Mouse (Mus musculus) macrophage (primary cell): Measurements from ENCODE around the gene C330021F23Rik. TPM values are rescaled to one million over a fixed set of nuclear protein-coding genes. Genes with fewer than 3 reads are reported as not detected.

Experiments
- H3K27ac ChIP-seq: fragments of 350-480 bp; formaldehyde crosslinking; 2 replicates; pipeline ENCODE4 v1.9.0; 2021
- H3K36me3 ChIP-seq: fragments of 350-480 bp; formaldehyde crosslinking; 2 replicates; pipeline ENCODE4 v1.9.0; 2021; ENCODE audit errors: inconsistent target
- H3K4me3 ChIP-seq: fragments of 350-480 bp; formaldehyde crosslinking; 2 replicates; pipeline ENCODE4 v1.9.0; 2021; ENCODE audit errors: inconsistent target
- H3K79me2 ChIP-seq: fragments of 350-480 bp; formaldehyde crosslinking; 2 replicates; pipeline ENCODE4 v1.9.0; 2021; ENCODE audit errors: inconsistent target
- WGBS: methylation state at CpG from one replicate; pipeline ENCODE4 v1.1.7; 2026; ENCODE audit warnings: inconsistent platforms; ENCODE audit not compliant: missing documents; 5-methylcytosine and 5-hydroxymethylcytosine counted together
- polyA plus RNA-seq: library from polyadenylated mRNA; stranded (reverse); fragments of 250-400 nt; gene quantifications from 3 replicates; pipeline ENCODE4 v1.2.4, GENCODE M21; 2018; ENCODE audit warnings: inconsistent platforms
- total RNA-seq, 78 experiments: library from RNA; depleted of rRNA; stranded (reverse); fragments of 250-400 nt; gene quantifications; 1 replicate in 9 of 78; 2 replicates in 24 of 78; 3 replicates in 43 of 78; 4 replicates in 2 of 78; pipeline ENCODE4 v1.2.4; 2018; ENCODE audit warnings: inconsistent platforms in 56 of 78

Gene C330021F23Rik
- not detected for total RNA-seq (2018; cell fraction: chromatin; rRNA removed)
- not detected for total RNA-seq (2018; cell fraction: cytosol; rRNA removed)
- not detected for total RNA-seq (2018; cell fraction: nucleus; rRNA removed)
- not detected in 3 replicates for polyA plus RNA-seq

DNA sequence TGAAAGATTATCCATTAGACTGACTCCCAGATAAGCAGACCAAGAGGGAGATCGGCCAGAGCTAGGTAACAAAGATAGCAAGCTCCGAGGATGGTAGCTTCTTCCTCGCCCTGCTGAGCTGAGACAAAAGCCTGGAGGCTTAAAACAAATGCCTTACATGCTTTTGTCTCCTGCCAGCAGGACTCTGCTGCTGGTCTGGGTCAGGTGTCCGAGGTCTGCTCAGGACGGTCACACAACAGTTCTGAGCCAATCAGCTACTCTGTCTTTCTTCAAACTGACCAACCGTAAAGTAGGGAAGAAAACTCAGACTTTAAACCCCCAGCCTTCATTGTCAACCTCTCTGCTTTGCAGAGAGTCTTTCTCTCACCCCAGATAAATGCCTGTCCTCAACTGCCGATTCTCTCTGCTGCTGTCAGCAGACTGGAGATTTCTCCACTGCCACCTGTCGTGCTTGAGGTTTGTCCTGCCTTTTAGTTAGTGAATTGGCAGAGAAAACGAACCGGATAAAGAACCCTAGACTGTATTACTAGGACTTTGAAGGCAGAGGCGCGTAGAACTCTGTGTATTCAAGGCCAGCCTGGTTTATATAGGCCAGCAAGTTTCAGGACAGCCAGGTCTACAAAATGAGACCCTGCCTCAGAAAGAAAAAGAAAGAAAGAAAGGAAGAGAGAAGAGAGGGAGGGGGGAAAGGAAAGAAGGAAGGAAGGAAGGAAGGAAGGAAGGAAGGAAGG lies at the start of gene C330021F23Rik:
TSS of gene C330021F23Rik (plus strand) at position 350 of the 731 bp plus-strand sequence.
- 59% methylated on average over 12 of the region's 12 CpGs for WGBS
- Histone ChIP-seq H3K4me3 (no peak within 1 kb of the TSS), H3K27ac (no peak within 1 kb of the TSS), H3K36me3 (no peaks in the 10 kb centered on the region), H3K79me2 (no peaks in the 10 kb centered on the region)

DNA sequence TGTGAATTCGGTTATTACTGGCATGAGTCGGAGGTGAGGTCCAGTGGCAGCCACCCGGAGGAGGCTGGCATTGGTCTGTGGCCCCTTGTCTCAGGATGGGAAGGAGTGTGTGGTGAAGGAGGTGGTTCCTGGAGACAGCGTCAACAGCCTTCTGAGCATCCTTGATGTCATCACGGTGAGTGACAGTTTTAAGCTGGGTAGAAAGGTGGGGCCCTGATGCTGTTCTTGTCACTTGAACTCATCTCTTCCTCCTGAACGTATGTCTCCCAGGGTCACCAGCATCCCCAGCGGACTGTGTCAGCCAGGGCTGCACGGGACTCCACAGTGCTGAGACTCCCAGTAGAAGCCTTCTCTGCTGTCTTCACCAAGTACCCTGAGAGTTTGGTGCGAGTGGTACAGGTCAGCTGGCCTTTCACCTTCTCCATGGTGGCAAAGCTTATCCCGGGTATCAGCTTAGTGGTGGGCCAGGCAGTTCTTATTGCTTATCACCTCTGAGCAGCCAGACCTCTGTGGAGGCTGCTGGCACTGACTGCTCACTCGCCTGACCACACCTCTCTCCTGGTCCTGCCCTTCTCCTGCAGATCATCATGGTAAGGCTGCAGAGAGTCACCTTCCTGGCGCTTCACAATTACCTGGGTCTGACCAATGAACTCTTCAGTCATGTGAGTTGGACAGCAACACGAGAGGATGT lies 45.6 kb upstream of the C330021F23Rik start:
- peaks cover 48% of the 10 kb centered on the region for H3K36me3 ChIP-seq
- no peak overlapping the region for H3K27ac ChIP-seq
- 98% methylated on average over 13 of the region's 13 CpGs for WGBS
- no peaks in the 10 kb centered on the region for H3K79me2 ChIP-seq
- no peak overlapping the region for H3K4me3 ChIP-seq

DNA sequence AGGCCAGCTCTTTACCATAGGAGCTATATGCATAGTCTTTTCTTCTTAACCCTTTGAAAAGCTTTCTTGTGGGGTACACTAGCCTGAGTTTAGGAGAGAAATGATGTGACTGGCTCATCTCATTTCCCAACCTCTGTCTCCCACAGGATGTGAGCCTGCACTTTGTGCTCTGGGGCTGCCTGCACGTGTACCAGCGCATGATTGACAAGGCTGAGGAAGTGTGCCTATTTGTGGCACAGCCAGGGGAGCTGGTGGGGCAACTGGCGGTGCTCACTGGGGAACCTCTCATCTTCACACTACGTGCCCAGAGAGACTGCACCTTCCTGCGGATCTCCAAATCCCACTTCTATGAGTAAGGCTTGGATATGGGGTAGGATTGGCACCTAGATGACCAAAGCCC lies 37.0 kb upstream of the C330021F23Rik start:
- peaks cover 33% of the 10 kb centered on the region for H3K36me3 ChIP-seq
- WGBS, result 59% methylated on average over 5 of the region's 5 CpGs

DNA sequence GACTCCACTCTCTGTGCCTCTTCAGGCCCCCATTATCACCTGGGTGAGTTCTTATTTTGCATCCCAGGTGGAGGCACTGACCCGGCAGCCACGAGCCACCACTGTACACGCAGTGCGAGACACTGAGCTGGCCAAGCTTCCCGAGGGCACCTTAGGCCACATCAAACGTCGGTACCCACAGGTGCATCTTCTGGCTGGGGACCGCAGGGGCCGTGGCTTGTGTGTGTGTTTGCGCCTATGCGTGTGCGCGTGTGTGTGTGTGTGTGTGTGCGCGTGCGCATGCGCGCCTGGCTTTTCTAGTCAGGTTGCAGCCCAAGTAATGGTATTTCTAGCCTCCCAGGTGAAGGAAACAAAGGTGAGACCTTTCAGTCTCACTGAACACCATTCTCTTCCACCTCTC lies 35.9 kb upstream of the C330021F23Rik start:
- H3K36me3 ChIP-seq, result peaks cover 35% of the 10 kb centered on the region
- H3K4me3 ChIP-seq, result no peak overlapping the region
- WGBS, result 97% methylated on average over 18 of the region's 18 CpGs
- H3K27ac ChIP-seq, result no peak overlapping the region
- H3K79me2 ChIP-seq, result no peaks in the 10 kb centered on the region

More for the DNA sequence above, 37.0 kb upstream of the C330021F23Rik start:
- Histone ChIP-seq H3K27ac (no peak overlapping the region), H3K4me3 (no peak overlapping the region), H3K79me2 (no peaks in the 10 kb centered on the region)

DNA sequence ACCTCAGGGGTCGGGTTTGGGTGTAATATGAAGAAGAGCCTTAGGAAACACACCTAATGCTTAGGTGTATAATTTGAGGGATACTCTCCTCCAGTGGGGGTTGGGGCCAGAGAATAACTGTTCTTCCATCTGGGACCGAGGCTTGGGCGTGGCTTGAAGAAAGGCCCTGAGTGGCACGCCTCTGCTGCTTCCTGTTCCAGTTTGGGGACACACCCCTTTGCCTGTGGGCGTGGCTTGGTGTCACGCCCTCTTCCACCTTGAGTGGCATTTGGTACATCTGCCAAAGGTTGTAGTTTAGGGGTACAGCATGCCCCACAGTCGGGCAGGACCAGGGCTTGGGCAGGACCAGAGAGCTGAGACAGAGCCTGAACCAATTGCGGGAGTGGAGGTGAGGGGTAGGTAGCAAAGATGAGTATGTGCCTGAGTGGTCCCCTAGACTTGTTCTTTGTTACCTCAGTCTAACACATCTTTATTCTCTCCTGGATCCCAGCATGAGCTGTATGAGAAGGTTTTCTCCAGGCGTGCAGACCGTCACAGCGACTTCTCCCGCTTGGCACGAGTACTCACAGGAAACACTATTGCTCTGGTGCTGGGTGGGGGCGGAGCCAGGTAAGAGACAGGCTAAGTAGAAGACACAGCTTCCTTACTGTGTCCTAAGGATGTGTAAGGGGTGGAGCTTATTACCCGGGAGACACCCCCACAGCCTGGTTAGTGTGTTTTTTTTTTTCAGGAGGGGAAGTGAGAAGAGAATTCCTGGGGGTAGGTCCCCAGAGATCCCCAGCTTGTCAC lies 31.5 kb upstream of the C330021F23Rik start:
- H3K4me3 ChIP-seq, result no peak overlapping the region
- peaks cover 61% of the 10 kb centered on the region for H3K36me3 ChIP-seq
- H3K27ac ChIP-seq, result no peak overlapping the region
- 83% methylated on average over 15 of the region's 15 CpGs for WGBS
- H3K79me2 ChIP-seq, result no peaks in the 10 kb centered on the region

DNA sequence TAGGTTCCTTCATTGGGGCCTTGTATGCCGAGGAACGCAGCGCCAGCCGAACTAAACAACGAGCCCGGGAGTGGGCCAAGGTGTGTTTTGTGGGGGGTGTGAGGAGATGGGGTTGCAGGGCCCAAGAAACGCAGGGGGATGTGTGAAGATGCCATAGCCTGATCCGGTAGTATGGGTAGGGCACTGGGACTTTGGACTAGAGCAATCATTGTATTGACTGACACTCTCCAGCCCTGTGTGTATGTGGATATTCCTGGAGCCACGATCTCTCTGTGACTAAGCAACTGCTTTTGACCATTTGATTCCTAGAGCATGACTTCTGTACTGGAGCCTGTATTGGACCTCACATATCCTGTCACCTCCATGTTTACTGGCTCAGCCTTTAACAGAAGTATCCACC lies 30.9 kb upstream of the C330021F23Rik start:
- Histone ChIP-seq H3K27ac (no peak overlapping the region), H3K4me3 (no peak overlapping the region), H3K36me3 (peaks cover 54% of the 10 kb centered on the region), H3K79me2 (no peaks in the 10 kb centered on the region)
- 98% methylated on average over 9 of the region's 9 CpGs for WGBS

DNA sequence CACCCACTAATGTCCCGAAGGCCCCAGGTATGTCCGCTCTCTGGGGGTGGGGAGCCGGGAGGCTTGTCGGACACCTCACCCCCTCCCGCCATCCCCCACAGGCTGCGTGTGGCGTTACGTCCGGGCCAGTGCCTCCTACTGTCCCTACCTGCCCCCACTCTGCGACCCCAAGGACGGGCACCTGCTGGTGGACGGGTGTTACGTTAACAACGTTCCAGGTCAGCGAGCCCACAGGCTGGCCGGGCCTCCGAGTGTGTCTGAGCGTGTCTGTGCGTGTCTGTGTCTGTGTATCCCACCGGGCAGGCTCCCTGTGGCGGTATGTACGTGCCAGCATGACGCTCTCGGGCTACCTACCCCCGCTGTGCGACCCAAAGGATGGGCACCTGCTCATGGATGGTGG lies 30.1 kb upstream of the C330021F23Rik start:
- no peak overlapping the region for H3K27ac ChIP-seq
- WGBS, result 93% methylated on average over 12 of the region's 26 CpGs
- H3K79me2 ChIP-seq, result no peaks in the 10 kb centered on the region
- H3K4me3 ChIP-seq, result no peak overlapping the region
- peaks cover 52% of the 10 kb centered on the region for H3K36me3 ChIP-seq

DNA sequence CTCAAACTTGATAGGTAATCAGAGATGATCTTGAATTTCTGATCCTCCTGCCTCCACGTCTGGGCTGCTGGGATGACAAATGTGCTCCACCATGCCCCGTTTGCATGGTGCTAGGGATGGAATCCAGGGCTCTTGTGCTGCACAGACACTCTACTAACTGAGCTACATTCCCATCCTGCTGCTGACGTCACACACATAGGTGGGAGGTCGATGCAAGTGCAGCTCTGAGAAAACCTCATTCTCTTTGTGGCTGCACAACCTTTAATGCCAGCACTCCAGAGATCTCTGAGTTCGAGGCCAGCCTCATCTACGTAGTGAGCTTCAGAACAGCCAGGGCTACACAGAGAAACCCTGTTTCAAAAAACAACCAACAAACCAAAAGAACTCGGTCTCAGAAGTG lies 28.6 kb upstream of the C330021F23Rik start:
- Histone ChIP-seq H3K4me3 (no peak overlapping the region), H3K79me2 (no peaks in the 10 kb centered on the region), H3K27ac (no peak overlapping the region), H3K36me3 (peaks cover 63% of the 10 kb centered on the region)
- WGBS, result 93% methylated on average over 7 of the region's 7 CpGs

DNA sequence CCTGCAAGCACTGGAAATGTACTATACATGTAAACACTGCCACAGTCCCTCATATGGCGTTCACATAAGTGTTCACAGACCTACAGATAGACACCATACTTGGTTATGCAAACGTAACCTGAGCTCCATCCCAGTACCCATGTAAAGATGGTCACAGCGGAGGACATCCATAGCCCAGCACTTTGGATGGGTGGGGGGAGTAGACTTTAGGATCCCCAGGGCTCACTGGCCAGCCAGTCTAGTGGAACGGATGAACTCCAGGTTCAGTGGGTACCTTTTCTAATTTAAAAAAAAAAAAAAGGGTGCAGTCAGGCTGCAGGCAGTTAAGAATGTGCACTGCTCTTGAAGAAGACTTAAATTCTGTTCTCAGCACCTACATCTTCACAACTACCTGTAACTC lies 27.7 kb upstream of the C330021F23Rik start:
- Histone ChIP-seq H3K36me3 (peaks cover 65% of the 10 kb centered on the region), H3K79me2 (no peaks in the 10 kb centered on the region), H3K4me3 (no peak overlapping the region), H3K27ac (no peak overlapping the region)
- WGBS, result 100% methylated on average over 4 of the region's 4 CpGs

DNA sequence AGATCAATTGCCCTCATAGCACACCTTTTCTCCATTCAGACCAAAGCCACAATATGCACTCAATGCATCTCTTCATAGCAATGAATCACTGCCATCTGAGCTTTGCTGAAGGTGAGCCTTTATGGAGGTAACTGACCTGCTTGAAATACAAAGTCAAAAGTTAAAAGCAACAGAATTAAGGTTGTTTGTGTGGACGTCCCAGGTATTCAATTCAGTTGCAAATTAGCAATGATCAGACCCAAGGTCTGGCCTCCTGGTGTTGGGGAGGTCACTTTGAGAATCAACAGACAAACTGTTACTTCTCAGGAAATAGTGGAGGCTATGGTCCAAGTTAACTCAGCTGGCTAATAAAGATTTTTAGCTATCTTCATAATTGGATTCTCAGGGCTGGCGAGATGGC lies 21.3 kb upstream of the C330021F23Rik start:
- Histone ChIP-seq H3K4me3 (no peak overlapping the region), H3K36me3 (peaks cover 16% of the 10 kb centered on the region; the same call in 1 of the 2 replicates), H3K79me2 (no peaks in the 10 kb centered on the region), H3K27ac (no peak overlapping the region)
- 96% methylated on average over 2 of the region's 2 CpGs for WGBS

DNA sequence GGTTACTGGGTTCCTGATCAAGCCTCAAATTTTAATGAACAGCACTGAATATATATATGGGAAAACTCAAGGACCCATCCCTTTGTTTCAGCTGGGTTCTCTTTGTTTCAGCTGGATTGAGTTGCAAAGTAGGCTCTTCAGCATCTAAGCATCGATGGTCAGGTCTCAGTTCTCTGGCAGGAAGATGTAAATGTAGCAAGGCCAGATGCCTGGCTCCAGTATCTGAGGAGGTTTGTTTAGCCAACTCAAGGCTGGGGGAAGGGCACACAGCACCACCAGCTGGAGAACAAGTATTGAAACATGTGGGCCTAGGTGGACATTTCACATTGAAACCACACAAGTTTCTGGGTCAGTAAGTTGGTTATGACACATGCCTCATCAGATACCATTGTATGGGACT lies 15.6 kb upstream of the C330021F23Rik start:
- no peaks in the 10 kb centered on the region for H3K36me3 ChIP-seq
- no peaks in the 10 kb centered on the region for H3K79me2 ChIP-seq
- no peak overlapping the region for H3K27ac ChIP-seq
- 92% methylated on average over 1 of the region's 1 CpGs for WGBS
- H3K4me3 ChIP-seq, result no peak overlapping the region

DNA sequence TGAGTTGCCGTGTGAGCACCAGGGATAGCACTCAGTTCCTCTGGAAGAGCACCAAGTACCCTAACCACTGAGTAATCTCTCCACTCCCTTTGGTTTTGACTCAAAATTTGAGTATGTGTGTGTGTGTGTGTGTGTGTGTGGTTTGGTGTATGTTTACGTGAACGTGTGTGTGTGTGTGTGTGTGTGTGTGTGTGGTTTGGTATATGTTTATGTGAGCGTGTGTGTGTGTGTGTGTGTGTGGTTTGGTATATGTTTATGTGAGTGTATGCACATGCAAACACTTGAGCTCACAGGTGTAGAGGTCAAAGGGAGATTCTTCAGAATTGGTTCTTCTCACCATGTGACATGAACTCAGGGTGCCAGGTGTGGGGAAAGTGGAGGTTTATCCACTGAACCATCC lies 11.7 kb upstream of the C330021F23Rik start:
- Histone ChIP-seq H3K36me3 (no peaks in the 10 kb centered on the region), H3K4me3 (no peak overlapping the region), H3K79me2 (no peaks in the 10 kb centered on the region), H3K27ac (no peak overlapping the region)
- WGBS, result 64% methylated on average over 4 of the region's 4 CpGs

DNA sequence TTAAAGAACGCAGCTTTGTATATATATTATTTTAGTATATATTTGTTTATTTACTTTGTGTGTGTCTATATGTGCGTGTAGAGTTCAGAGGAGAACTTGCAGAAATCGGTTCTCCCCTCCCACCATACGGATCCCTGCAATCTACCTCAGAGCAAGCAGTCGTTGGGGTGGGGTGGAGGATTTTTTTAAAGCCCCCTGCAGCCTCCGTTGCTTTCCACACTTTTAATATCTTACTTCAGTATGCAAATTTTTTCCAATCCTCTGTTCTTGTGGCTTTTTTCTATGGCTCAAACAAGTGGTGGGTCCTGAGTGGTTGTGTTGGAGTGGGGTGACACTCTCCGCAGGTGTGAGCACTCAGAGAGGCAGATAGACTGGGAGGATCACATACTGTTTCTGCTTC lies 588 bp downstream of the C330021F23Rik start:
- Histone ChIP-seq H3K36me3 (no peaks in the 10 kb centered on the region), H3K27ac (no peak overlapping the region), H3K79me2 (no peaks in the 10 kb centered on the region), H3K4me3 (no peak overlapping the region)
- 47% methylated on average over 7 of the region's 7 CpGs for WGBS

DNA sequence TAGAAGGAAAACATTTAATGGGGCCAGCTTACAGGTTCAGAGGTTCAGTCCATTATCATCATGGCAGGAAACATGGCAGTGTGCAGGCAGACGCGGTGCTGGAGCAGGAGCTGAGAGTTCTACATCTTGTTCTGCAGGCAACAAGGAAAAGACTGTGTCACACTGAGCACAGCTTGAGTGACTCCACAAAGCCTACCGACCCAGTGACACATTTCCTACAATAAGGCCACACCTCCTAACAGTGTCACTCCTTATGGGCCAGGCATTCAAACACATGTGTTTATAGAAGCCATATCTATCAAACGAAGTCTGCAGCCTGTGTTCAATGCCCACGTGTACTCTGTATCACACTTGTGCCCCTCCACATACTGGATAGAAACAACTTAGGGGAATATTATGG lies 2.0 kb downstream of the C330021F23Rik start:
- H3K79me2 ChIP-seq, result no peaks in the 10 kb centered on the region
- no peak overlapping the region for H3K4me3 ChIP-seq
- no peaks in the 10 kb centered on the region for H3K36me3 ChIP-seq
- 93% methylated on average over 5 of the region's 5 CpGs for WGBS
- H3K27ac ChIP-seq, result no peak overlapping the region

DNA sequence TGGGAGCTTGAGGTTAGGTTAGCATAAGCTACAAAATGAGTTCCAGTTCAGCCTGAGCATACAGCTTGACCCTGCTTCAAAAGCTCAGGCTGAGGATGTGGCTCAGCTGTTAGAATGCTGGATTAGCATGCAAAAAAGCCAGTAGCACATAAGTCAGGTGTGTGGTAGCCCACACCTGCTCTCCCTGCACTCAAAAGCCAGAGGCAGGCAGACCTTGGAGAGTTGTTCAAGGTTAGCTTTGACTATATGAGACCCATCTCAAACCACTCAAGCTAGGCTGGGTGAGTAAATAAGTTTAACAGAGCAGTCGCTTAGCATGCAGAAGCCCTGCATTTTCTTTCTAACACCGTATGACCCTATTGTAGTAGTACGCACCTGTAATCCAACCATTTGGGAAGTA lies 6.8 kb downstream of the C330021F23Rik start:
- 100% methylated on average over 3 of the region's 3 CpGs for WGBS
- Histone ChIP-seq H3K36me3 (no peaks in the 10 kb centered on the region), H3K79me2 (no peaks in the 10 kb centered on the region), H3K4me3 (no peak overlapping the region), H3K27ac (no peak overlapping the region)
